In genomic region chr6:118455042-118455631, GRCm38 (mm10) we compare ENCODE assay signal across 8 mouse cellular contexts. TPM values are rescaled to one million over a fixed set of nuclear protein-coding genes. Genes with fewer than 3 reads are reported as not detected.
DNase-seq lines count a peak whose midpoint lies in the region; ATAC-seq and TF ChIP-seq lines count a peak whose summit lies in the region.

TSS of gene Zfp248 (minus strand) at chr6:118455528.

- under 1% methylated on average over 43 of the region's 43 CpGs for WGBS in forebrain, embryonic 14.5 days
- WGBS in liver, postnatal 0 days (ENCODE audit: insufficient replicate concordance) = under 1% methylated on average over 43 of the region's 43 CpGs
- WGBS in neural tube, embryonic 13.5 days = under 1% methylated on average over 43 of the region's 43 CpGs

- in situ Hi-C loops in ES-E14 (cut with MboI; ENCODE audit: low sequenced_read_pairs in 2 of 2, unreplicated experiment in 2 of 2) = no loop called here

- DNase-seq in ES-E14 (ENCODE audit: low read depth, low spot score) = peak; percentile 40
- peak; percentile 92 for DNase-seq in cerebellum, adult 11 months
- peak; percentile 96 for DNase-seq in forebrain, embryonic 14.5 days (ENCODE audit: low spot score)
- DNase-seq in heart, postnatal 14 days = peak; percentile 87 to 88
- DNase-seq in layer of hippocampus, adult 11-12 months (ENCODE audit: low spot score) = peak; percentile 93
- DNase-seq in liver, postnatal 0 days = peak; percentile 76
- DNase-seq in telencephalon, adult 2 months (ENCODE audit: low read depth, low spot score) = peak; percentile 94

- no peak for TF ChIP-seq EP300 in liver, postnatal 0 days (IDR thresholded peaks at IDR 0.05; ENCODE audit: low read depth)

- peak; percentile 99 for ATAC-seq in forebrain, embryonic 14.5 days
- peak; percentile 90 for ATAC-seq in liver, postnatal 0 days
- ATAC-seq in neural tube, embryonic 13.5 days (ENCODE audit: low read depth) = peak; percentile 98

- peak; percentile 53 for TF ChIP-seq CTCF in liver, postnatal 0 days (IDR thresholded peaks at IDR 0.05; ENCODE audit: low read depth)

- H3K27me3 ChIP-seq in forebrain, embryonic 14.5 days (replicated peaks; ENCODE audit: control insufficient read depth, insufficient read depth, low read length) = no peaks in the 10 kb centered on the region
- H3K27me3 ChIP-seq in liver, postnatal 0 days (ENCODE audit: insufficient read depth, low read length) = no peaks in the 10 kb centered on the region
- no peaks in the 10 kb centered on the region for H3K27me3 ChIP-seq in neural tube, embryonic 13.5 days

- no peaks in the 10 kb centered on the region for H3K36me3 ChIP-seq in ES-E14 (ENCODE audit: control insufficient read depth, insufficient read depth, low read length, poor library complexity, severe bottlenecking)
- no peaks in the 10 kb centered on the region for H3K36me3 ChIP-seq in forebrain, embryonic 14.5 days (ENCODE audit: control insufficient read depth, insufficient read depth, low read length)
- no peaks in the 10 kb centered on the region for H3K36me3 ChIP-seq in liver, postnatal 0 days (replicated peaks; ENCODE audit: insufficient read depth, low read length)
- peaks cover 9% of the 10 kb centered on the region; the same call in 1 of the 2 replicates for H3K36me3 ChIP-seq in neural tube, embryonic 13.5 days

- H3K4me2 ChIP-seq in forebrain, embryonic 14.5 days (ENCODE audit: low read length) = peak within 1 kb of the TSS; percentile 70
- H3K4me2 ChIP-seq in liver, postnatal 0 days (ENCODE audit: low read depth, low read length) = peak within 1 kb of the TSS; percentile 87
- H3K4me2 ChIP-seq in neural tube, embryonic 13.5 days = peak within 1 kb of the TSS; percentile 79

- no peaks in the 10 kb centered on the region for H3K9me3 ChIP-seq in ES-E14 (ENCODE audit: control insufficient read depth, insufficient read depth, low read depth, low read length)
- no peaks in the 10 kb centered on the region for H3K9me3 ChIP-seq in forebrain, embryonic 14.5 days (replicated peaks; ENCODE audit: control insufficient read depth, low read length)
- H3K9me3 ChIP-seq in liver, postnatal 0 days (ENCODE audit: low read length) = no peaks in the 10 kb centered on the region
- no peaks in the 10 kb centered on the region for H3K9me3 ChIP-seq in neural tube, embryonic 13.5 days

- H3K9ac ChIP-seq in ES-E14 (ENCODE audit: insufficient read depth, low read depth, low read length, poor library complexity, severe bottlenecking) = peak within 1 kb of the TSS; percentile 69
- H3K9ac ChIP-seq in forebrain, embryonic 14.5 days (ENCODE audit: low read length) = peak within 1 kb of the TSS; percentile 89
- H3K9ac ChIP-seq in liver, postnatal 0 days (replicated peaks) = peak within 1 kb of the TSS; percentile 67
- H3K9ac ChIP-seq in neural tube, embryonic 13.5 days = peak within 1 kb of the TSS; percentile 83

- H3K4me1 ChIP-seq in ES-E14 (ENCODE audit: control insufficient read depth in 2 of 2, insufficient read depth in 2 of 2, low read length in 2 of 2, poor library complexity in 1 of 2) = peaks cover 0 to 2% of the 10 kb centered on the region in 2 experiments; a peak in 1 of 4 replicates
- 0 out of 2 replicates have a peak, but pooled peaks cover 5% of the 10 kb centered on the region for H3K4me1 ChIP-seq in forebrain, embryonic 14.5 days (ENCODE audit: control insufficient read depth, insufficient read depth, low read length)
- peaks cover 3% of the 10 kb centered on the region; the same call in 1 of the 2 replicates for H3K4me1 ChIP-seq in liver, postnatal 0 days (ENCODE audit: insufficient read depth)
- peaks cover 29% of the 10 kb centered on the region for H3K4me1 ChIP-seq in neural tube, embryonic 13.5 days (replicated peaks)

- peak within 1 kb of the TSS; percentile 65 to 78 for H3K4me3 ChIP-seq in ES-E14 (ENCODE audit: insufficient read depth in 1 of 2, low read depth in 1 of 2, low read length in 2 of 2, poor library complexity in 1 of 2, severe bottlenecking in 1 of 2)
- peak within 1 kb of the TSS; percentile 62 for H3K4me3 ChIP-seq in forebrain, embryonic 14.5 days (ENCODE audit: low read depth, low read length)
- peak within 1 kb of the TSS; percentile 62 for H3K4me3 ChIP-seq in liver, postnatal 0 days (ENCODE audit: low read depth, low read length)
- peak within 1 kb of the TSS; percentile 71 for H3K4me3 ChIP-seq in neural tube, embryonic 13.5 days

- H3K27ac ChIP-seq in ES-E14 (ENCODE audit: insufficient read depth, low read depth, low read length, poor library complexity, severe bottlenecking) = no peak within 1 kb of the TSS
- H3K27ac ChIP-seq in forebrain, embryonic 14.5 days (ENCODE audit: low read depth, low read length) = peak within 1 kb of the TSS; percentile 97
- H3K27ac ChIP-seq in liver, postnatal 0 days (ENCODE audit: low read depth) = peak within 1 kb of the TSS; percentile 59; the same call in 1 of the 2 replicates
- peak within 1 kb of the TSS; percentile 98 for H3K27ac ChIP-seq in neural tube, embryonic 13.5 days (replicated peaks)

- intact Hi-C loops in heart, postnatal 14 days (cut with DNase I) = no loop called here

TF ChIP-seq in ES-E14, 5 proteins besides CTCF, POLR2A, EP300 and RAD21:
- TF ChIP-seq MAFK (IDR thresholded peaks at IDR 0.05; ENCODE audit: insufficient read depth, low read depth, low read length) (no peak), HCFC1 (IDR thresholded peaks at IDR 0.05; ENCODE audit: borderline replicate concordance, insufficient read depth, low read length) (0 out of 2 replicates have a peak, but pooled peaks have one; percentile 20)

RNA-seq across cellular contexts. Expression of gene Zfp248, which starts in this region (rescaled TPM):
- total RNA-seq in ES-E14 (2012; rRNA removed) = 2.8 and 2.9 TPM in 2 replicates
- 8.0 and 12.4 TPM in 2 replicates for polyA plus RNA-seq in forebrain, embryonic 14.5 days (2014; fragmentation: Nextera tagmentation; extraction: Ambion mirVana)
- total RNA-seq in heart, postnatal 14 days (2021) = 1 to 10 TPM; 1.6 to 2.2 TPM
- 0.46 and 0.53 TPM in 2 replicates for polyA plus RNA-seq in liver, postnatal 0 days (2015; fragmentation: Nextera tagmentation; extraction: Ambion mirVana)
- 16.8 and 19.9 TPM in 2 replicates for polyA plus RNA-seq in neural tube, embryonic 13.5 days (2015; fragmentation: Nextera tagmentation; extraction: Ambion mirVana)

Comparison
In these comparisons a context has a peak if more than half of its experiments do, and no peak if none do; other contexts are left out.
1. Peak in DNase-seq, ATAC-seq, H3K4me3 ChIP-seq, H3K27ac ChIP-seq, H3K9ac ChIP-seq and H3K4me2 ChIP-seq in liver, postnatal 0 days; RNA of the gene not detected or under 1 TPM.
2. DNase-seq: peak in every context shown above with its lines; median percentile 96 in forebrain, embryonic 14.5 days; 94 in telencephalon, adult 2 months; 93 in layer of hippocampus, adult 11-12 months; 92 in cerebellum, adult 11 months; 88 in heart, postnatal 14 days; 76 in liver, postnatal 0 days; 40 in ES-E14.